Mouse (Mus musculus): ENCODE measurements around the gene Gtpbp3. TPM values are rescaled to one million over a fixed set of nuclear protein-coding genes. Genes with fewer than 3 reads are reported as not detected.

The Gtpbp3 gene
- polyA plus RNA-seq, 1 experiment = 12.5 TPM

- TF ChIP-seq CTCF (IDR thresholded peaks at IDR 0.05; ENCODE audit: borderline replicate concordance, insufficient read depth, low read length) = no peak
- no peak for TF ChIP-seq POLR2A (IDR thresholded peaks at IDR 0.05; ENCODE audit: low read depth, low read length)
- no peak overlapping the region for H3K4me3 ChIP-seq (ENCODE audit: insufficient read depth, low read length)
- peaks cover 7% of the 10 kb centered on the region; the same call in 1 of the 2 replicates for H3K4me1 ChIP-seq (ENCODE audit: control insufficient read depth, insufficient read depth, low read length)
- no peak overlapping the region for H3K27ac ChIP-seq (ENCODE audit: insufficient read depth, low read length)
Observed at GRCm38 (mm10) chr8:71545053-71545452, 57.1 kb downstream of the Gtpbp3 start.

- no peak for TF ChIP-seq CTCF (IDR thresholded peaks at IDR 0.05; ENCODE audit: borderline replicate concordance, insufficient read depth, low read length)
- no peak for TF ChIP-seq POLR2A (IDR thresholded peaks at IDR 0.05; ENCODE audit: low read depth, low read length)
- H3K4me3 ChIP-seq (ENCODE audit: insufficient read depth, low read length) = no peak overlapping the region
- peaks cover 7% of the 10 kb centered on the region; the same call in 1 of the 2 replicates for H3K4me1 ChIP-seq (ENCODE audit: control insufficient read depth, insufficient read depth, low read length)
Observed at GRCm38 (mm10) chr8:71547590-71547989, 59.7 kb downstream of the Gtpbp3 start.

More at GRCm38 (mm10) chr8:71547590-71547989, 59.7 kb downstream of the Gtpbp3 start:
- no peak overlapping the region for H3K27ac ChIP-seq (ENCODE audit: insufficient read depth, low read length)

Other genes with a start within 250 kb of the Gtpbp3 start
- gene Myo9b, start 215.4 kb upstream of the Gtpbp3 start, polyA plus RNA-seq (2011; ENCODE audit: insufficient read length, low read depth, missing spikeins) = 67.5 and 95.8 TPM in 2 replicates
- 23.1 and 29.7 TPM in 2 replicates for gene Haus8, start 215.2 kb upstream of the Gtpbp3 start, polyA plus RNA-seq (2011; ENCODE audit: insufficient read length, low read depth, missing spikeins)
- 94.8 and 97.6 TPM in 2 replicates for gene Use1, start 121.3 kb upstream of the Gtpbp3 start, polyA plus RNA-seq (2011; ENCODE audit: insufficient read length, low read depth, missing spikeins)
- 2.3 and 3.2 TPM in 2 replicates for gene Ocel1, start 116.8 kb upstream of the Gtpbp3 start, polyA plus RNA-seq (2011; ENCODE audit: insufficient read length, low read depth, missing spikeins)
- gene Nr2f6, start 106.1 kb upstream of the Gtpbp3 start, polyA plus RNA-seq (2011; ENCODE audit: insufficient read length, low read depth, missing spikeins) = 40.8 and 48.9 TPM in 2 replicates
- not detected in 2 replicates for gene Ushbp1, start 92.3 kb upstream of the Gtpbp3 start, polyA plus RNA-seq (2011; ENCODE audit: insufficient read length, low read depth, missing spikeins)
- gene Babam1, start 91.2 kb upstream of the Gtpbp3 start, polyA plus RNA-seq (2011; ENCODE audit: insufficient read length, low read depth, missing spikeins) = 84.5 and 91.6 TPM in 2 replicates
- gene Ankle1, start 82.1 kb upstream of the Gtpbp3 start, polyA plus RNA-seq (2011; ENCODE audit: insufficient read length, low read depth, missing spikeins) = 3.9 and 5.7 TPM in 2 replicates
- 19.4 and 20.9 TPM in 2 replicates for gene Abhd8, start 24.4 kb upstream of the Gtpbp3 start, polyA plus RNA-seq (2011; ENCODE audit: insufficient read length, low read depth, missing spikeins)
- 36.9 and 50.5 TPM in 2 replicates for gene Mrpl34, start 23.1 kb upstream of the Gtpbp3 start, polyA plus RNA-seq (2011; ENCODE audit: insufficient read length, low read depth, missing spikeins)
- 63.1 and 70.4 TPM in 2 replicates for gene Dda1, start 18.9 kb upstream of the Gtpbp3 start, polyA plus RNA-seq (2011; ENCODE audit: insufficient read length, low read depth, missing spikeins)
- 15.4 and 15.6 TPM in 2 replicates for gene Ano8, start 2.1 kb upstream of the Gtpbp3 start, polyA plus RNA-seq (2011; ENCODE audit: insufficient read length, low read depth, missing spikeins)
- gene Plvap, start 23.6 kb downstream of the Gtpbp3 start, polyA plus RNA-seq (2011; ENCODE audit: insufficient read length, low read depth, missing spikeins) = 0.33 and 0.44 TPM in 2 replicates
- not detected in 2 replicates for gene Ccdc194, start 37.6 kb downstream of the Gtpbp3 start, polyA plus RNA-seq (2011; ENCODE audit: insufficient read length, low read depth, missing spikeins)
- 102 and 107 TPM in 2 replicates for gene Bst2, start 49.4 kb downstream of the Gtpbp3 start, polyA plus RNA-seq (2011; ENCODE audit: insufficient read length, low read depth, missing spikeins)
- 38.3 and 39.4 TPM in 2 replicates for gene Mvb12a, start 54.8 kb downstream of the Gtpbp3 start, polyA plus RNA-seq (2011; ENCODE audit: insufficient read length, low read depth, missing spikeins)
- 0.32 TPM in 1 of 2 replicates, not detected in the other for gene Tmem221, start 70.8 kb downstream of the Gtpbp3 start, polyA plus RNA-seq (2011; ENCODE audit: insufficient read length, low read depth, missing spikeins)
- not detected in 2 replicates for gene Nxnl1, start 78.5 kb downstream of the Gtpbp3 start, polyA plus RNA-seq (2011; ENCODE audit: insufficient read length, low read depth, missing spikeins)
- gene Slc27a1, start 80.8 kb downstream of the Gtpbp3 start, polyA plus RNA-seq (2011; ENCODE audit: insufficient read length, low read depth, missing spikeins) = 13.7 and 17.7 TPM in 2 replicates
- gene Pgls, start 104.1 kb downstream of the Gtpbp3 start, polyA plus RNA-seq (2011; ENCODE audit: insufficient read length, low read depth, missing spikeins) = 86.0 and 99.4 TPM in 2 replicates
- 1.8 and 3.0 TPM in 2 replicates for gene Fam129c, start 109.5 kb downstream of the Gtpbp3 start, polyA plus RNA-seq (2011; ENCODE audit: insufficient read length, low read depth, missing spikeins)
- gene Colgalt1, start 122.9 kb downstream of the Gtpbp3 start, polyA plus RNA-seq (2011; ENCODE audit: insufficient read length, low read depth, missing spikeins) = 147 and 163 TPM in 2 replicates
- 1.9 and 2.6 TPM in 2 replicates for gene Unc13a, start 183.7 kb downstream of the Gtpbp3 start, polyA plus RNA-seq (2011; ENCODE audit: insufficient read length, low read depth, missing spikeins)
- 5.0 and 6.1 TPM in 2 replicates for gene Jak3, start 188.2 kb downstream of the Gtpbp3 start, polyA plus RNA-seq (2011; ENCODE audit: insufficient read length, low read depth, missing spikeins)
- 1.4 TPM in 1 of 2 replicates, not detected in the other for gene Insl3, start 201.1 kb downstream of the Gtpbp3 start, polyA plus RNA-seq (2011; ENCODE audit: insufficient read length, low read depth, missing spikeins)
- 0.67 and 1.1 TPM in 2 replicates for gene B3gnt3, start 213.7 kb downstream of the Gtpbp3 start, polyA plus RNA-seq (2011; ENCODE audit: insufficient read length, low read depth, missing spikeins)
- not detected in 2 replicates for gene Fcho1, start 237.6 kb downstream of the Gtpbp3 start, polyA plus RNA-seq (2011; ENCODE audit: insufficient read length, low read depth, missing spikeins)